Mouse (Mus musculus) embryonic facial prominence, embryonic 11.5 days (tissue): ENCODE results near the gene AC153137.1. TPM values are rescaled to one million over a fixed set of nuclear protein-coding genes. Genes with fewer than 3 reads are reported as not detected.

Experiments
- ATAC-seq: fragments of 200-750 bp; cut with Nextera tagmentation; replicated peaks from 2 replicates; pipeline ENCODE4 v1.8.0; 2017; ENCODE audit warnings: low read depth; ENCODE audit not compliant: insufficient number of reproducible peaks, low FRiP score, low TSS enrichment
- DNase-seq: peaks from one replicate; pipeline ENCODE4 v3.0.0-alpha.2; 2015; ENCODE audit warnings: low spot score
- H3K27ac ChIP-seq: fragments of 300-500 bp; sonication (generic); replicated peaks from 2 replicates; pipeline ENCODE4 v1.5.1; 2014; ENCODE audit warnings: mild to moderate bottlenecking, low read depth, low read length, control low read depth
- H3K27me3 ChIP-seq: fragments of 300-500 bp; sonication (generic); 2 replicates; pipeline ENCODE4 v1.6.1; 2014; ENCODE audit warnings: mild to moderate bottlenecking, low read length, moderate library complexity, mixed read lengths; ENCODE audit not compliant: control insufficient read depth, insufficient read depth
- H3K36me3 ChIP-seq: fragments of 300-500 bp; sonication (generic); replicated peaks from 2 replicates; pipeline ENCODE4 v1.6.1; 2014; ENCODE audit warnings: low read depth, mild to moderate bottlenecking, low read length, moderate library complexity, mixed read lengths; ENCODE audit not compliant: control insufficient read depth, insufficient read depth
- H3K4me1 ChIP-seq: fragments of 300-500 bp; sonication (generic); 2 replicates; pipeline ENCODE4 v1.6.1; 2014; ENCODE audit warnings: low read length, mixed read lengths; ENCODE audit not compliant: control insufficient read depth, insufficient read depth
- H3K4me2 ChIP-seq: fragments of 300-500 bp; sonication (generic); 2 replicates; pipeline ENCODE4 v1.6.1; 2014; ENCODE audit warnings: low read depth, mild to moderate bottlenecking, control low read depth, low read length, moderate library complexity
- H3K4me3 ChIP-seq: fragments of 300-500 bp; sonication (generic); 2 replicates; pipeline ENCODE4 v1.5.1; 2014; ENCODE audit warnings: low read depth, low read length, control low read depth
- H3K9ac ChIP-seq: fragments of 300-500 bp; sonication (generic); replicated peaks from 2 replicates; pipeline ENCODE4 v1.6.1; 2014; ENCODE audit warnings: mild to moderate bottlenecking, control low read depth, low read length
- H3K9me3 ChIP-seq: fragments of 300-500 bp; sonication (generic); replicated peaks from 2 replicates; pipeline ENCODE4 v1.6.1; 2016; ENCODE audit warnings: mild to moderate bottlenecking, low read length, inconsistent platforms, mixed read lengths; ENCODE audit not compliant: control insufficient read depth
- WGBS: fragments of 180-500 bp; shearing (Covaris S2); extraction: QIAGEN DNeasy Blood & Tissue Kit; methylation state at CpG from one replicate; pipeline ENCODE4 v1.1.7; 2014; 5-methylcytosine and 5-hydroxymethylcytosine counted together
- polyA plus RNA-seq: library from polyadenylated mRNA; unstranded; fragments of >200 nt; fragmentation: Nextera tagmentation; extraction: Ambion mirVana; gene quantifications from 2 replicates; pipeline ENCODE4 v1.2.1, GENCODE M21; 2014

Gene AC153137.1
- polyA plus RNA-seq, 1 experiment from 2014 or later = not detected

DNA sequence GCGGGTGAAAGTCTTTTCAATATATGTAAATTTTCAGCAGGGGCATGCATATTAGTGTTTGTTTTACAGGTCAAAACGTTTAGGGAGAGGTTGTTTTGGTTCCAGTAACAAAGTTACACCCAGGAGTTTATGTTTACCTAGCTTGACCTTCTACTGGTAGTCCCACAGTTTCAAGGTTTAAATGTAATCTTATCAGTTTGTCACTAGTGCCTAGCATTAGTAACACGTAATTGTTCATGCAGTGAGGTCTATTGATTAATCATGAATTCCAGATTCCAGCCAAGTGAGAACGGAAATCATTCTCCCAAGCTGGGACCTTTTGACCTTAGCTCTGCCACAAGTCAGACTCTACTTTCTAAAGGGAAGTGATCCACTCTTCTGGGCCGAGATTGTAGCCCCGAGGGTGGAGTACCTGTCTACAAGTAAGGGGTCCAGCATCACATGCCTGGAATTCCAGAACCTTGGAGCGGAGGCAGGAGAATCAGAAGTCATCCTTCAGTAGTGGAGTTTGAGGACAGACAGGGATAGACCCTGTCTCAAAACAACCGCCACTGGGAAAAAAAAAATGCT, 40.3 kb downstream of the AC153137.1 start:
- Histone ChIP-seq H3K27me3 (no peaks in the 10 kb centered on the region), H3K4me1 (no peaks in the 10 kb centered on the region), H3K9ac (no peak overlapping the region), H3K9me3 (no peaks in the 10 kb centered on the region), H3K4me2 (no peak overlapping the region), H3K4me3 (no peak overlapping the region), H3K27ac (no peak overlapping the region), H3K36me3 (no peaks in the 10 kb centered on the region; the same call in 1 of the 2 replicates)
- 35% methylated on average over 8 of the region's 8 CpGs for WGBS
- DNase-seq (no peak), ATAC-seq (no peak)

DNA sequence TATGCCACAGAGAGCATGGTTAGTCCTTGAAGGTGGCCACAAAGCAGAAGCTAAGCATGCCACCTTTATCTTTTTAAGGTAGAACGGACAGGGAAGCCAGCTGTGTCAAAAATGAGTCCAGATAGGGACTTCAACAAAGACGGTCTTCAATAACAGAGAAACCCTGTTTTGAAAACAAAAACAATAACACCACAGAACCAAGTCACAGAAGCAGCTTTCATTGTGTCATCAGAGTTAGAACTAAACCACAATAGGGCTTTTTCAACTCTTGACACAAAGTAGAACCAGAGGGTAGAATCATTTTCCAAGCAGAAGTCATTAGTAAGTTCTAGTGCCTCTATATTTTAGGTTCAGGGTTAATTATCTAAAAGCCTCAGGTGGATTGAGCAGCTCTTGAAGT, 41.3 kb downstream of the AC153137.1 start:
- Histone ChIP-seq H3K4me1 (no peaks in the 10 kb centered on the region), H3K4me3 (no peak overlapping the region)
- no peak for ATAC-seq

DNA sequence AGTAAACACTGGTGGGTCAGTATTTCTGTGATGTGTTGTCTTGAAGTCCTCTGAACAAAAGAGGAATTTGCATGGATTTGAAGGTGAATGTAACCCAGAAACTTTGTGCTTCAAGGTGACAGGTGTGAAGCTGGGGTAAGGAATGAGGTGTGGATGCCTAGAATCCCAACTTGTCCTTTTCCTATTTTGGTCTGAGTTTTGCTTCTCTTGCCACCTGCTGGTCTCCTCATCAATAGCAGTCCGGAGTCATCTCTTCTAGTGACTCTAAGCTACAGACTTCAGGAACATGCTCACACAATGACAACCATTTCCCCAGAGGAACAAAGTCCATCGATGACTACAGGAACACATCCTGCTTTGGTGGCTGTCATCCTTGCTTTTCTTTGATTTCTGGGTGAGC, 46.9 kb downstream of the AC153137.1 start:
- H3K4me2 ChIP-seq = no peak overlapping the region
- no peak overlapping the region for H3K4me3 ChIP-seq
- no peaks in the 10 kb centered on the region for H3K36me3 ChIP-seq
- no peaks in the 10 kb centered on the region for H3K4me1 ChIP-seq
- H3K9ac ChIP-seq = no peak overlapping the region
- no peak for ATAC-seq
- no peaks in the 10 kb centered on the region for H3K27me3 ChIP-seq
- no peak for DNase-seq
- no peak overlapping the region for H3K27ac ChIP-seq
- H3K9me3 ChIP-seq = no peaks in the 10 kb centered on the region
- 75% methylated on average over 2 of the region's 2 CpGs for WGBS

More for the DNA sequence above, 41.3 kb downstream of the AC153137.1 start:
- H3K4me2 ChIP-seq = no peak overlapping the region
- H3K27ac ChIP-seq = no peak overlapping the region
- no peaks in the 10 kb centered on the region; the same call in 1 of the 2 replicates for H3K36me3 ChIP-seq
- DNase-seq = no peak
- WGBS = 77% methylated on average over 2 of the region's 2 CpGs
- no peak overlapping the region for H3K9ac ChIP-seq
- H3K27me3 ChIP-seq = no peaks in the 10 kb centered on the region
- H3K9me3 ChIP-seq = no peaks in the 10 kb centered on the region

DNA sequence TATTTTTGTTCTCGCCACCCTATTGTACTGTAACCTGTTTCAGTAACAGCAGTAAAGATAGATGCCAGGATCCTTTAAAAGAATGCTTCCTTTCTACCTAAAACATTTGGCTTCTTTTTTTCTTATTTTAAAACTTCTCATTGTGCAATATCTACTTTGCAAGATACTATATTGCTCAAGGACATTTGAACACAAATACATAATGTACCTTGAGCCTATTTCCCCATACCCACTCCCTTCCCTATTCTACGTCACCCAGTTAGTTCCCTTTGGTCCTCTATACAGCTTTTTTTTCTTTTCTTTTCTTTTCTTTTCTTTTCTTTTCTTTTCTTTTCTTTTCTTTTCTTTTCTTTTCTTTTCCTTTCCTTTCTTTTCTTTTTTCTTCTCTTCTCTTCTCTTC, 47.6 kb downstream of the AC153137.1 start:
- 86% methylated on average over 2 of the region's 2 CpGs for WGBS
- no peak overlapping the region for H3K9ac ChIP-seq
- H3K9me3 ChIP-seq = no peaks in the 10 kb centered on the region
- no peak overlapping the region for H3K27ac ChIP-seq
- no peaks in the 10 kb centered on the region for H3K4me1 ChIP-seq
- DNase-seq (no peak), ATAC-seq (no peak)
- H3K4me2 ChIP-seq = no peak overlapping the region
- no peaks in the 10 kb centered on the region for H3K36me3 ChIP-seq
- no peak overlapping the region for H3K4me3 ChIP-seq
- no peaks in the 10 kb centered on the region for H3K27me3 ChIP-seq

Other genes starting within 250 kb of the AC153137.1 start
- 44.9 and 47.0 TPM in 2 replicates for gene Phf3, start 104.0 kb downstream of the AC153137.1 start, polyA plus RNA-seq
- gene Lgsn, start 198.4 kb upstream of the AC153137.1 start, polyA plus RNA-seq = not detected in 2 replicates
- not detected in 2 replicates for gene 4931428L18Rik, start 244.7 kb upstream of the AC153137.1 start, polyA plus RNA-seq
- gene Pih1d3, start 244.9 kb upstream of the AC153137.1 start, polyA plus RNA-seq = not detected in 2 replicates